Mouse (Mus musculus) stomach, adult 2 months (tissue): ENCODE measurements around the gene Gm2916. TPM values are rescaled to one million over a fixed set of nuclear protein-coding genes. Genes with fewer than 3 reads are reported as not detected.

ENCODE experiments used
- polyA plus RNA-seq: library from polyadenylated mRNA; depleted of rRNA; stranded (reverse); fragments of >200 nt; gene quantifications from 2 replicates; pipeline ENCODE4 v1.2.3, GENCODE M21; 2012; rRNA removed

The Gm2916 gene
- polyA plus RNA-seq, result not detected in 2 replicates

GRCm38 (mm10) chr14:3883872-3884271 is at the start of gene Gm2916:
TSS of gene Gm2916 (plus strand) at chr14:3884172.

GRCm38 (mm10) chr14:3845945-3846344 is 38.0 kb upstream of the Gm2916 start, which contains the start of gene Gm3033:
TSS of gene Gm3033 (plus strand) at chr14:3846245.

GRCm38 (mm10) chr14:3931456-3931855 is 47.5 kb downstream of the Gm2916 start, which contains the start of gene Gm3029:
TSS of gene Gm3029 (plus strand) at chr14:3931756.

DNA sequence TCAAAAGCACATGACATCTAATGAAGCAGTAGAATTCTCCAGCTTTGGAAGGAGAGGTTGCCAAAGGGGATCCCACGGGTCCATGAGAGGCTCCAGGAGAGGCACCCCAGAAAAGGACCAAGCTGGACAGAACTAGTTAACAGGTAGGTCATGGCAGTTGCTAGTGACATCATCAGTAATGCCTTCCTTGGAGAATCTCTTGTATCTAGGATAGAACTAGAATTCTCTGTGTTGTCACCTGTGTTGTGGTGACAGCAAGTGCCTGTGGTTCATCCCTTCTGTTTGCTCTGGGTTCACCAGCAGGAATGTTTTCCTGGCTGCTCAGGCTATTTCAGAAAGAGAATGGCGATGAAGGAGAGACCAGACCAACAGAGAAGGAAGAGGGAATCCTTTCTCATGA is 79.3 kb downstream of the Gm2916 start, which contains the start of gene Gm3095:
Gene Gm3095, plus strand, starts transcription at position 301 of the 400 bp plus-strand sequence.

Other genes with a start within 250 kb of the Gm2916 start
- not detected in 2 replicates for gene Gm3012, start 249.7 kb upstream of the Gm2916 start, polyA plus RNA-seq
- gene Gm3020, start 232.1 kb upstream of the Gm2916 start, polyA plus RNA-seq, result not detected in 2 replicates
- not detected in 2 replicates for gene Gm3043, start 195.4 kb upstream of the Gm2916 start, polyA plus RNA-seq
- gene Gm3002, start 74.1 kb upstream of the Gm2916 start, polyA plus RNA-seq, result not detected in 2 replicates
- gene Gm3033, start 37.9 kb upstream of the Gm2916 start, polyA plus RNA-seq, result not detected in 2 replicates
- gene Gm3029, start 47.6 kb downstream of the Gm2916 start, polyA plus RNA-seq, result not detected in 2 replicates
- 0.15 TPM in 1 of 2 replicates, not detected in the other for gene Gm3095, start 79.4 kb downstream of the Gm2916 start, polyA plus RNA-seq
- gene Gm3099, start 114.2 kb downstream of the Gm2916 start, polyA plus RNA-seq, result not detected in 2 replicates
- gene Gm5796, start 139.8 kb downstream of the Gm2916 start, polyA plus RNA-seq, result 0.03 TPM in 1 of 2 replicates, not detected in the other
- gene Gm3115, start 199.9 kb downstream of the Gm2916 start, polyA plus RNA-seq, result not detected in 2 replicates
- gene Gm8108, start 226.4 kb downstream of the Gm2916 start, polyA plus RNA-seq, result not detected in 2 replicates